Comparison of ENCODE assay signal across 8 mouse cellular contexts in genomic region chr4:89294091-89294485, GRCm38 (mm10). TPM values are rescaled to one million over a fixed set of nuclear protein-coding genes. Genes with fewer than 3 reads are reported as not detected.
DNase-seq lines count a peak whose midpoint lies in the region; ATAC-seq and TF ChIP-seq lines count a peak whose summit lies in the region.

No protein-coding gene starts in this region.

- peak; percentile 49; the same call in 1 of the 2 replicates for ATAC-seq in hindbrain, embryonic 12.5 days (ENCODE audit: low FRiP score)
- ATAC-seq in midbrain, embryonic 13.5 days: peak; percentile 53

- no peak for TF ChIP-seq POLR2A in kidney, adult 2 months (IDR thresholded peaks at IDR 0.05; ENCODE audit: low read depth, low read length)

- 10% methylated on average over 26 of the region's 26 CpGs for WGBS in kidney, adult 2 months
- WGBS in hindbrain, embryonic 12.5 days: under 1% methylated on average over 26 of the region's 26 CpGs
- 1% methylated on average over 26 of the region's 26 CpGs for WGBS in midbrain, embryonic 13.5 days

- no peak overlapping the region for H3K9ac ChIP-seq in hindbrain, embryonic 12.5 days
- H3K9ac ChIP-seq in midbrain, embryonic 13.5 days (replicated peaks): peak overlapping the region; percentile 44; the same call in 1 of the 2 replicates

- TF ChIP-seq CTCF in kidney, adult 2 months (conservative IDR thresholded peaks at IDR 0.05; ENCODE audit: insufficient read depth, insufficient read length, low read depth, low read length): no peak

- H3K4me1 ChIP-seq in kidney, adult 2 months (ENCODE audit: control insufficient read depth, insufficient read depth, low read length): no peaks in the 10 kb centered on the region
- peaks cover 15% of the 10 kb centered on the region for H3K4me1 ChIP-seq in hindbrain, embryonic 12.5 days
- H3K4me1 ChIP-seq in midbrain, embryonic 13.5 days (replicated peaks): peaks cover 17% of the 10 kb centered on the region

- DNase-seq in kidney, adult 2 months: no peak
- no peak for DNase-seq in kidney, postnatal 36 days
- DNase-seq in brain, adult 2 months (ENCODE audit: low read depth, low spot score): peak; percentile 2
- DNase-seq in Muller cell, postnatal 12 days (ENCODE audit: inconsistent ontology term): no peak
- no peak for DNase-seq in right cerebral cortex, postnatal 36 days (ENCODE audit: low spot score in 2 of 2)
- DNase-seq in urinary bladder, postnatal 4 days (ENCODE audit: low spot score in 2 of 2): no peak

- H3K27me3 ChIP-seq in kidney, adult 2 months (replicated peaks; ENCODE audit: control insufficient read depth, insufficient read depth, low read length): peaks cover 10% of the 10 kb centered on the region
- peaks cover 89% of the 10 kb centered on the region for H3K27me3 ChIP-seq in hindbrain, embryonic 12.5 days
- peaks cover 93% of the 10 kb centered on the region for H3K27me3 ChIP-seq in midbrain, embryonic 13.5 days

- H3K27ac ChIP-seq in kidney, adult 2 months (ENCODE audit: insufficient read depth, low read depth, low read length): no peak overlapping the region
- no peak overlapping the region for H3K27ac ChIP-seq in hindbrain, embryonic 12.5 days
- no peak overlapping the region for H3K27ac ChIP-seq in midbrain, embryonic 13.5 days

- H3K4me3 ChIP-seq in kidney, adult 2 months (ENCODE audit: insufficient read depth, low read depth, low read length): peak overlapping the region; percentile 49
- H3K4me3 ChIP-seq in hindbrain, embryonic 12.5 days: peak overlapping the region; percentile 54
- H3K4me3 ChIP-seq in midbrain, embryonic 13.5 days (replicated peaks): peak overlapping the region; percentile 51

- no peaks in the 10 kb centered on the region for H3K36me3 ChIP-seq in kidney, adult 2 months (ENCODE audit: control insufficient read depth, insufficient read depth, low read length)
- H3K36me3 ChIP-seq in hindbrain, embryonic 12.5 days: no peaks in the 10 kb centered on the region
- no peaks in the 10 kb centered on the region for H3K36me3 ChIP-seq in midbrain, embryonic 13.5 days

- no peaks in the 10 kb centered on the region for H3K9me3 ChIP-seq in hindbrain, embryonic 12.5 days (replicated peaks)
- H3K9me3 ChIP-seq in midbrain, embryonic 13.5 days: no peaks in the 10 kb centered on the region

- H3K4me2 ChIP-seq in hindbrain, embryonic 12.5 days (replicated peaks): peak overlapping the region; percentile 89
- peak overlapping the region; percentile 88 for H3K4me2 ChIP-seq in midbrain, embryonic 13.5 days (replicated peaks)

RNA-seq across cellular contexts. Expression of gene Cdkn2a, which starts 0.4 kb away (rescaled TPM):
- 0.15 and 0.39 TPM in 2 replicates for polyA plus RNA-seq in kidney, adult 2 months (2012; rRNA removed)
- polyA plus RNA-seq in hindbrain, embryonic 12.5 days (2016; fragmentation: Nextera tagmentation; extraction: Ambion mirVana): not detected in 2 replicates
- polyA plus RNA-seq in midbrain, embryonic 13.5 days (2015; fragmentation: Nextera tagmentation; extraction: Ambion mirVana): not detected in 2 replicates

RNA-seq across cellular contexts. Expression of gene Cdkn2b, which starts 16.8 kb away (rescaled TPM):
- 5.1 and 7.2 TPM in 2 replicates for polyA plus RNA-seq in kidney, adult 2 months (2012; rRNA removed)
- polyA plus RNA-seq in hindbrain, embryonic 12.5 days (2016; fragmentation: Nextera tagmentation; extraction: Ambion mirVana): 1.1 and 1.5 TPM in 2 replicates
- polyA plus RNA-seq in midbrain, embryonic 13.5 days (2015; fragmentation: Nextera tagmentation; extraction: Ambion mirVana): 0.34 and 0.40 TPM in 2 replicates
